Mouse (Mus musculus) embryonic fibroblast, embryonic 13.5 days (primary cell): Measurements from ENCODE around the gene Crtap.

ENCODE experiments used
- CTCF ChIP-seq: IDR thresholded peaks from 2 replicates; pipeline ENCODE4 v1.5.1; 2011; ENCODE audit warnings: mild to moderate bottlenecking, control low read depth, low read length, moderate library complexity, borderline replicate concordance; ENCODE audit not compliant: insufficient read depth
- POLR2A ChIP-seq: IDR thresholded peaks from 2 replicates; pipeline ENCODE4 v1.6.1; 2011; ENCODE audit warnings: low read depth, mild to moderate bottlenecking, control low read depth, low read length, moderate library complexity

- TF ChIP-seq CTCF: no peak
- no peak for TF ChIP-seq POLR2A
Observed at GRCm38 (mm10) chr9:114401685-114402080, 11.2 kb upstream of the Crtap start.
